In the genomic region with DNA sequence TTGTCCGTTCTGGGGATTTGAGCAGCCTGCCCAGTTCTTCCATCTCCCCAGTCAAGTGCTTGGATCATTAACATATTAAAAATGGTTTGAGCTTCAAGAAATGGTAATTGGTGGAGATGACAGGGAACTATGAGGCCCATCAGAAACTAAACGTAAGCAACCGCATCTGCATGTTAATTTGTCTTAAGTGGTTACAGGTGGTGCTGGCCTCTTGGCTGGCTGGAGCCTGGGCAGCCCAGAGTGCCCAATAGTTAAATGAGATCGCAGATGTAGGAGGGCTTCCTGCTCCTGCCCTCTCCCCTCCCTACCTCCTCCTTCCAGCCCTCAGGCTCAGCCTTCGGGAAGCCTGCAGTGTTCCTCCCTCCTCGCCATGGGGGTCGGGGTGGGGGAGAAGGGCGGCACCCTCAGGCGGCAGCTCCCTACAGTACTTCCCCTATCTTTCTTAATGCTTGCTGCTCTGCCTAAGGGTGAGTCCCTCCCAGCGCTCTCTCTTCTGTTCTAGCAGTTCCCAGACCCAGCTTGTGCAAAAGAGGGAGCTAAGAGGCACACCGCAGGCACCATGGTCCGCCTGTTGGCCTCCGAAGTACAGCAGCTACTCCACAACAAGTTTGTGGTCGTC, we compare ENCODE assay signal across 31 mouse cellular contexts.
A peak's percentile ranks its signal among the peaks of the same experiment; 100 is the strongest.
DNase-seq lines count a peak whose midpoint lies in the region; ATAC-seq lines count a peak whose summit lies in the region.
"Had no signal": no experiment of that assay in that cellular context is flagged by ENCODE, and none has a peak within 500 bp of the region (broad histone marks: within the 10 kb centered on the region; RNA-seq: fewer than 3 reads in every experiment).

No protein-coding gene starts in this region.

- no peak overlapping the region for H3K4me3 ChIP-seq in heart, embryonic 11.5 days (ENCODE audit: low read depth, low read length)
- H3K4me3 ChIP-seq: embryonic facial prominence, embryonic 15.5 days; forebrain, embryonic 12.5 days; heart, embryonic 12.5 days; layer of hippocampus, adult 2 months; left cerebral cortex, adult 2 months; neural tube, embryonic 15.5 days had no signal

- WGBS in heart, embryonic 11.5 days (ENCODE audit: insufficient replicate concordance), result 51% methylated on average over 14 of the region's 14 CpGs

- no peaks in the 10 kb centered on the region for H3K27me3 ChIP-seq in heart, embryonic 11.5 days (ENCODE audit: control insufficient read depth, insufficient read depth, low read length)
- H3K27me3 ChIP-seq: embryonic facial prominence, embryonic 15.5 days; forebrain, embryonic 12.5 days; heart, embryonic 12.5 days; neural tube, embryonic 15.5 days had no signal

- no peak for ATAC-seq in heart, embryonic 11.5 days (replicated peaks; ENCODE audit: insufficient number of reproducible peaks, low FRiP score, low TSS enrichment)
- 0 out of 2 replicates have a peak, but pooled peaks have one; percentile 25 for ATAC-seq in monocyte, adult 5-6 weeks (replicated peaks; ENCODE audit: insufficient number of reproducible peaks, low FRiP score, low TSS enrichment, poor library complexity, severe bottlenecking)
- ATAC-seq: inflammation-experienced regulatory T-cells, adult 6 months had no signal

- no peak overlapping the region for H3K9ac ChIP-seq in heart, embryonic 11.5 days (ENCODE audit: low read depth, low read length)
- H3K9ac ChIP-seq: embryonic facial prominence, embryonic 15.5 days; forebrain, embryonic 12.5 days; heart, embryonic 12.5 days; hindbrain, embryonic 14.5 days; liver, embryonic 14.5 days; neural tube, embryonic 15.5 days had no signal

- H3K4me2 ChIP-seq in heart, embryonic 11.5 days, result no peak overlapping the region
- H3K4me2 ChIP-seq: embryonic facial prominence, embryonic 15.5 days; forebrain, embryonic 12.5 days; heart, embryonic 12.5 days; hindbrain, embryonic 14.5 days; neural tube, embryonic 15.5 days had no signal

- no peaks in the 10 kb centered on the region for H3K36me3 ChIP-seq in heart, embryonic 11.5 days (ENCODE audit: control insufficient read depth, insufficient read depth, low read length)
- H3K36me3 ChIP-seq: embryonic facial prominence, embryonic 15.5 days; forebrain, embryonic 12.5 days; heart, embryonic 12.5 days; neural tube, embryonic 15.5 days had no signal

- no peaks in the 10 kb centered on the region for H3K9me3 ChIP-seq in heart, embryonic 11.5 days (replicated peaks; ENCODE audit: control insufficient read depth, low read length)
- H3K9me3 ChIP-seq: embryonic facial prominence, embryonic 15.5 days; forebrain, embryonic 12.5 days; heart, embryonic 12.5 days; neural tube, embryonic 15.5 days had no signal

- no peak overlapping the region for H3K27ac ChIP-seq in heart, embryonic 11.5 days (ENCODE audit: low read depth, low read length)
- H3K27ac ChIP-seq: embryonic facial prominence, embryonic 15.5 days; forebrain, embryonic 12.5 days; hindbrain, embryonic 14.5 days; layer of hippocampus, adult 2 months; left cerebral cortex, adult 2 months; liver, embryonic 14.5 days; neural tube, embryonic 15.5 days; stomach, postnatal 0 days had no signal

- DNase-seq in heart, adult 11 months, result peak; percentile 87
- peak; percentile 46 for DNase-seq in ovary, postnatal 36 days (ENCODE audit: low spot score)
- no peak for DNase-seq in ovary, postnatal 14 days (ENCODE audit: low spot score)
- DNase-seq in ZHBTc4 (ENCODE audit: low read depth, low spot score), result peak; percentile 95
- DNase-seq in adrenal gland, postnatal 4 days (ENCODE audit: low spot score in 2 of 2), result no peak
- DNase-seq in adrenal gland, postnatal 25 days, result no peak
- DNase-seq: adrenal gland, postnatal 14 days; cerebellum, adult 18-20 months; cerebellum, postnatal 10 days; gastrocnemius, postnatal 14 days; heart, adult 18-20 months; heart, postnatal 4 days; kidney, adult 11 months; kidney, postnatal 14 days; lung, postnatal 4 days; midbrain, embryonic 14.5 days; right cerebral cortex, adult 18-20 months; spleen, adult 18-20 months; thymus, postnatal 4 days had no signal

- H3K4me1 ChIP-seq in heart, embryonic 11.5 days (ENCODE audit: control insufficient read depth, insufficient read depth, low read length), result 0 out of 2 replicates have a peak, but pooled peaks cover 4% of the 10 kb centered on the region
- H3K4me1 ChIP-seq: forebrain, embryonic 12.5 days; neural tube, embryonic 15.5 days had no signal

Comparison
In these comparisons a context has a peak if more than half of its experiments do, and no peak if none do; other contexts are left out.
1. DNase-seq: peak in heart, adult 11 months (single experiment), ovary, postnatal 36 days (single experiment) and ZHBTc4 (single experiment); none in ovary, postnatal 14 days (single experiment), adrenal gland, postnatal 4 days (0 of 2) and adrenal gland, postnatal 25 days (single experiment).